Mouse (Mus musculus) layer of hippocampus, postnatal 25 days (tissue): ENCODE results near the gene Oxtr. TPM values are rescaled to one million over a fixed set of nuclear protein-coding genes. Genes with fewer than 3 reads are reported as not detected.

Experiments
- DNase-seq, 2 experiments: peaks; one replicate each; pipeline ENCODE4 v3.0.0; 2022; ENCODE audit warnings: mixed read lengths in 2 of 2, low spot score in 1 of 2; ENCODE audit errors: extremely low spot score in 1 of 2
- total RNA-seq, 2 experiments: library from RNA; stranded (reverse); gene quantifications; 2 replicates each; pipeline ENCODE4 v1.2.3; 2021

The Oxtr gene
- total RNA-seq, 2 experiments from 2014 or later, result 7.2 to 9.9 TPM

GRCm38 (mm10) chr6:112489181-112489909, 398 bp downstream of the Oxtr start:
- no peak for DNase-seq

- no peak for DNase-seq
Observed at GRCm38 (mm10) chr6:112488821-112489180, 942 bp downstream of the Oxtr start.

- DNase-seq, result no peak
Observed at GRCm38 (mm10) chr6:112487993-112488392, 1.8 kb downstream of the Oxtr start.

- DNase-seq, result peak in 1 of 2 experiments; percentile 52
Observed at GRCm38 (mm10) chr6:112484316-112484715, 5.4 kb downstream of the Oxtr start.

GRCm38 (mm10) chr6:112479861-112480260, 9.9 kb downstream of the Oxtr start:
- no peak for DNase-seq

- DNase-seq, result no peak
Observed at GRCm38 (mm10) chr6:112471644-112472043, 18.1 kb downstream of the Oxtr start.

- no peak for DNase-seq
Observed at GRCm38 (mm10) chr6:112466001-112466400, 23.7 kb downstream of the Oxtr start.

GRCm38 (mm10) chr6:112465441-112465840, 24.3 kb downstream of the Oxtr start:
- no peak for DNase-seq

GRCm38 (mm10) chr6:112463331-112463730, 26.4 kb downstream of the Oxtr start:
- DNase-seq, result no peak

GRCm38 (mm10) chr6:112461459-112461858, 28.3 kb downstream of the Oxtr start:
- no peak for DNase-seq

GRCm38 (mm10) chr6:112459341-112459749, 30.4 kb downstream of the Oxtr start, which contains the start of gene Cav3:
Gene Cav3, plus strand, starts transcription at chr6:112459505.
- no peak for DNase-seq

GRCm38 (mm10) chr6:112445675-112446074, 44.1 kb downstream of the Oxtr start:
- no peak for DNase-seq

- no peak for DNase-seq
Observed at GRCm38 (mm10) chr6:112426018-112426732, 63.6 kb downstream of the Oxtr start.

- DNase-seq, result no peak
Observed at GRCm38 (mm10) chr6:112423746-112424501, 65.8 kb downstream of the Oxtr start.

Other genes starting within 250 kb of the Oxtr start
- 1 to 10 TPM; 7.3 to 8.4 TPM for gene Lmcd1, start 216.2 kb downstream of the Oxtr start, total RNA-seq
- gene Ssu2, start 101.9 kb downstream of the Oxtr start, total RNA-seq, result under 1 TPM; 0.26 to 0.69 TPM
- under 1 TPM; 0.69 to 0.96 TPM for gene Cav3, start 30.4 kb downstream of the Oxtr start, total RNA-seq
- gene Rad18, start 206.7 kb upstream of the Oxtr start, total RNA-seq, result 1 to 10 TPM; 6.8 TPM